Mouse (Mus musculus) urinary bladder, postnatal 14 days (tissue): ENCODE measurements around the gene Zfp459.
"Not testable (repeated sequence)": the region's sequence is repeated elsewhere in the genome, so short reads cannot be mapped to it uniquely, and the experiment has no call there.

Experiments used
- DNase-seq: peaks from one replicate; pipeline ENCODE4 v3.0.0; 2021; ENCODE audit warnings: low spot score

Zfp459 gene

GRCm38 (mm10) chr13:67421207-67421857 is at the start of gene Zfp459:
Gene Zfp459 (minus strand): TSS chr13:67421418.
- peak; percentile 54 for DNase-seq

GRCm38 (mm10) chr13:67469274-67469673 is 48.1 kb upstream of the Zfp459 start:
- no peak for DNase-seq

GRCm38 (mm10) chr13:67463506-67464185 is 42.4 kb upstream of the Zfp459 start:
- not testable (repeated sequence) for DNase-seq

- DNase-seq: no peak
Observed at GRCm38 (mm10) chr13:67452021-67452309, 30.7 kb upstream of the Zfp459 start.

GRCm38 (mm10) chr13:67451172-67452020 is 30.2 kb upstream of the Zfp459 start, which contains the start of gene Zfp874a:
Gene Zfp874a (minus strand): TSS chr13:67451624.
- peak; percentile 91 for DNase-seq

- DNase-seq: not testable (repeated sequence)
Observed at GRCm38 (mm10) chr13:67437095-67437494, 15.9 kb upstream of the Zfp459 start.

GRCm38 (mm10) chr13:67428116-67428515 is 6.9 kb upstream of the Zfp459 start:
- no peak for DNase-seq

GRCm38 (mm10) chr13:67425699-67426098 is 4.5 kb upstream of the Zfp459 start:
- DNase-seq: not testable (repeated sequence)

- not testable (repeated sequence) for DNase-seq
Observed at GRCm38 (mm10) chr13:67422532-67422931, 1.3 kb upstream of the Zfp459 start.

GRCm38 (mm10) chr13:67420558-67421206 is 536 bp downstream of the Zfp459 start:
- DNase-seq: no peak

GRCm38 (mm10) chr13:67416811-67417210 is 4.4 kb downstream of the Zfp459 start:
- DNase-seq: no peak

- no peak for DNase-seq
Observed at GRCm38 (mm10) chr13:67415759-67416158, 5.5 kb downstream of the Zfp459 start.

GRCm38 (mm10) chr13:67413634-67414033 is 7.6 kb downstream of the Zfp459 start:
- not testable (repeated sequence) for DNase-seq

GRCm38 (mm10) chr13:67399183-67399903 is 21.9 kb downstream of the Zfp459 start, which contains the start of gene Zfp429:
Gene Zfp429 (minus strand): TSS chr13:67399819.
- peak; percentile 70 for DNase-seq

GRCm38 (mm10) chr13:67376255-67376654 is 45.0 kb downstream of the Zfp459 start:
- DNase-seq: not testable (repeated sequence)

GRCm38 (mm10) chr13:67375050-67375911 is 45.9 kb downstream of the Zfp459 start, which contains the start of the genes Gm28041 and Zfp456:
Gene Gm28041 (minus strand): TSS chr13:67375733.
Gene Zfp456 (minus strand): TSS chr13:67375810.
- DNase-seq: peak; percentile 73

- peak; percentile 92 for DNase-seq
Observed at GRCm38 (mm10) chr13:67360131-67360744, 61.0 kb downstream of the Zfp459 start, which contains the start of the genes Gm28044 and Zfp953. Gene Gm28044 (minus strand): TSS chr13:67360536. Gene Zfp953 (minus strand): TSS chr13:67360605.
